Mouse (Mus musculus): ENCODE measurements around the gene Card9.

The Card9 gene

GRCm38 (mm10) chr2:26362991-26363390 is 2.3 kb upstream of the Card9 start:
- no peak for DNase-seq (ENCODE audit: low spot score in 2 of 2)

GRCm38 (mm10) chr2:26359983-26360382 is 735 bp downstream of the Card9 start:
- DNase-seq (ENCODE audit: low spot score in 2 of 2), result no peak

GRCm38 (mm10) chr2:26358667-26359320 is 1.9 kb downstream of the Card9 start:
- no peak for DNase-seq (ENCODE audit: low spot score in 2 of 2)

GRCm38 (mm10) chr2:26357484-26357883 is 3.2 kb downstream of the Card9 start:
- no peak for DNase-seq (ENCODE audit: low spot score in 2 of 2)

GRCm38 (mm10) chr2:26356678-26357077 is 4.0 kb downstream of the Card9 start:
- no peak for DNase-seq (ENCODE audit: low spot score in 2 of 2)

- no peak for DNase-seq (ENCODE audit: low spot score in 2 of 2)
These were observed 4.5 kb downstream of the Card9 start for GRCm38 (mm10) chr2:26356231-26356630.

GRCm38 (mm10) chr2:26354401-26354800 is 6.3 kb downstream of the Card9 start:
- no peak for DNase-seq (ENCODE audit: low spot score in 2 of 2)

GRCm38 (mm10) chr2:26353066-26353980 is 7.4 kb downstream of the Card9 start:
- DNase-seq (ENCODE audit: low spot score in 2 of 2), result no peak

- no peak for DNase-seq (ENCODE audit: low spot score in 2 of 2)
These were observed 8.3 kb downstream of the Card9 start for GRCm38 (mm10) chr2:26352291-26352910.

DNA sequence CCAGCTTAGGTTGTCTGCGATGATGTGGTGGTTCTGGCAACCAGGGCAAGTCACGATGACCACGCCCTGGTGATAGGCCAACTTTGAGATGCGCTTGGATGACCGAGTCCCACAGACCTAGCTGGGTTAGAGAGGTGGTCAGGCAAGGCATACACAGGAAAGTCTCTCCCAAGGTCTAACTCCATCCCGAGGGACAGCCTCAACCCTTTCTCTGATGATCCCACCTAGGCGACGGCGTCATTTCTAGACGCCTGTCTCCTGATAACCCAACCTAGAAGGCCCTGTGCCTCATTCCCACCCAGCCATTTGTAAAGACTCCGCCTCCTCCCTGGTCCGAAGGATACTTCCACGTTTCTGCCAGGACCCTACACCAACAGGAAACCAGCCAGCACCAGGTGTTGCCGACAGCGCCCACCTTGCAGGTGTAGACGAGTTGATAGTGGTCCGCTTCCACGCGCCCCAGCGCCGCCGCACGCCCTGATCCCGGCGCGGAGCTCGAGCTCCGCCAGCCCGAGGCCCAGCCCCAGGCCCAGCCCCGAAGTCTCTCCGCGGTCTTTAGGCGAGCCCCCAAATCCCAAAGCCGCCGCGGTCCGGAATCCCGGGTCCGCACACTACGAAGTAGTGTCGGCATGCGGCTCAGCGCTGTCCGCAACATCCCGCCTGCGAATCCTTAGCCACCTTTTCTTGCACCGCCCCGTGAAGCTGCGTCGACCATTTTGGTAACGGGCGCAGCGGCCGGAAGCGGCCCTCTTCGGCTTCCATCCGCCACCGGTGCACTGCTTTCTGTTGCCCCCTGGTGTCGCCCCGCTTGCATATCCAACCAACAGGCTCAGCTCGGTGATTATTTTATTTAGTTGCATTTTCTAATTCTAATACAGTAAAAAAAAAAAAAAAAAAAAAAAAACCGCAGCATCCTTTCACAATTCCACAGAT is 9.1 kb downstream of the Card9 start, which contains the start of gene Dnlz:
Gene Dnlz (minus strand): TSS at position 753 of the 933 bp plus-strand sequence.
- peak; percentile 93 to 95 for DNase-seq (ENCODE audit: low spot score in 2 of 2)

GRCm38 (mm10) chr2:26348241-26348640 is 12.5 kb downstream of the Card9 start:
- no peak for DNase-seq (ENCODE audit: low spot score in 2 of 2)

DNA sequence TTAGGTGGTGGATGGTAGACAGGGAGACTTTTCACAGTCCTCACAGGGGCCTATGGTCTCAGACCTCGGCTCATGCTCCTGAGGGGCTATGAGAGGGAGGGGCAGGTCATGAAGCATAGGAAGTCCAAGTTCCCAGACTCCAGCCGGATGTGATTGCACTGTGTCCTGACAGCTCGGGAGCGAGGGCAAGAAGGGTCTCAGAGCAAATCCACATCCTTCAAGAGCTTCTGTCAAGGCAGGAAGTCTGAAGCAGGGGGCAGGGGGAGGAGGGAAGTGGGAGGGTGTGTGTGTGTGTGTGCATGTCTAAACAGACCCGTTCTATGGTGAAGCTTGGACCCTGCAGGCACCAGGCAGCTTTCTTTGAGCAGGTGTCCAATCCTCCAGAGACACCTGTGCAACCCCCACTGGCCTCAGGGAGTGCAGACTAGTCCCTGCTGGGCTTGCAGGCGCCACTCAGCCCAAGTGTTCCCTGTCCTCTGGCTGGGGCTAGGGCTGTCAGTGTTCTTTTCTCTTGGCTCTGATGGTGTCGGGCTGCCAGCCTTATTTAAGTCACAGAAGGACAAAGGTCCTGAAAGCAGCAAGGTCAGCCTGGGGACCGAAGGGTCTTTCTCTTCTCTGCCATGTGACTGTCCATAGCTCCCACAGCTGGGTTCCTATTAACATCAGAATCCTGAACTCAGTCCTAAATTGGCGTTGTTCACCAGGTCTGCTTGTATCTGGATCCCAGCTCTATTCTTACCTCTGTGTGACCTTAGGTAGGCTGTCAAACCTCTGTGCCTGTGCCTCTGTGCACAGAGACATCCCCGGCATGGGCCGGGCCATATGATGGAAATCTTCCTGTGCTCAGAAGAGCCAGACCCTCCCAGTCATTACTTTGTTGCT is 17.9 kb downstream of the Card9 start:
- DNase-seq (ENCODE audit: low spot score in 2 of 2), result no peak

DNA sequence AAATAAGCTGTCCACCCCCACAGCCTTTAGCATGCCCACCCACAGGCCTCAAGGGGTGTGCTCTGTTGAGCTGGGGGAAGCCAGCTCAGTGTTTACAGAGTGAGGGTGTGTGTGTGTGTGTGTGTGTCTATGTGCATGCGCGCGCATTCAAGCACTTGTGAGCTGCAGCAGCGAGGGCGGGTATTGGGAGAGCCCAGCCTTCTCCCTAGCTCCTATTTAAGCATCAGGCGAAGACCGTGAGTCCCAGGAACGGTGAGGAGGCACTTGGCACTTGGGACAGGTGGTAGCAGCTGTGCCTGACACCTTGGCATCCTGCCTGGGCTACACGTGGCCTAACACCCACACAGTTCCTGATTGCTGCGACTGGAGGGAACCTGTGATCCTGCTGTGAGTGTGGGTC is 18.7 kb downstream of the Card9 start:
- peak; percentile 78 to 83 for DNase-seq (ENCODE audit: low spot score in 2 of 2)

DNA sequence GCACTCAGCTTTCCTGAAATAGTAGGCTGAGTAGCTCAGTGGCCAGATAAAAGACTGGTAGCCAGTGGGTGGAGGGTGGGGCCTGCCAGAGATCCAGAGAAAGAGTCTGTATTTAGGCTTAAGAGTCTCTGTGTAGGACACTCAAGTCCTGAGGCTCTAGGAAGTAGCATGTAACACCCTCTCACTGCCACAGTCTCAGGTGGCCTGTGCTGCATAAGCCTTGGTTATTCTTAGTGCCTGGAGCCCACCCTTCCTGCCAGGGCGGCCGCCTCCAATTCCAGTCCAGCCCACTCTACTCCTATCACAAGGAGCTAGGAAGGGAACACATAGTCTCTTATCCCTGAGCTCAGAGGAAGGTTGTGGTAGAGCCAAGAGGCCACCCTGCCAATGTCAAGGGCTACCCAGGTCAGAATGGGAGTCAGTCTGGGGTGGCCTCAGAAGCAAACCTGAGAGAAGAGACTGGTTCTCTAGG is 19.2 kb downstream of the Card9 start:
- DNase-seq (ENCODE audit: low spot score in 2 of 2), result peak; percentile 61 to 63

GRCm38 (mm10) chr2:26339204-26339551 is 21.5 kb downstream of the Card9 start:
- DNase-seq (ENCODE audit: low spot score in 2 of 2), result no peak

- DNase-seq (ENCODE audit: low spot score in 2 of 2), result no peak
These were observed 22.2 kb downstream of the Card9 start for GRCm38 (mm10) chr2:26338302-26339203.

- no peak for DNase-seq (ENCODE audit: low spot score in 2 of 2)
These were observed 30.0 kb downstream of the Card9 start for GRCm38 (mm10) chr2:26330702-26331101.

GRCm38 (mm10) chr2:26330056-26330468 is 30.7 kb downstream of the Card9 start:
- no peak for DNase-seq (ENCODE audit: low spot score in 2 of 2)

- DNase-seq (ENCODE audit: low spot score in 2 of 2), result no peak
These were observed 31.3 kb downstream of the Card9 start for GRCm38 (mm10) chr2:26329402-26329801.

Measured in frontal cortex, postnatal 36 days (tissue).